Mouse (Mus musculus): ENCODE measurements around the gene Akap8l. TPM values are rescaled to one million over a fixed set of nuclear protein-coding genes. Genes with fewer than 3 reads are reported as not detected.

Akap8l gene
- polyA plus RNA-seq, 1 experiment from 2014 or later: 140 TPM

DNA sequence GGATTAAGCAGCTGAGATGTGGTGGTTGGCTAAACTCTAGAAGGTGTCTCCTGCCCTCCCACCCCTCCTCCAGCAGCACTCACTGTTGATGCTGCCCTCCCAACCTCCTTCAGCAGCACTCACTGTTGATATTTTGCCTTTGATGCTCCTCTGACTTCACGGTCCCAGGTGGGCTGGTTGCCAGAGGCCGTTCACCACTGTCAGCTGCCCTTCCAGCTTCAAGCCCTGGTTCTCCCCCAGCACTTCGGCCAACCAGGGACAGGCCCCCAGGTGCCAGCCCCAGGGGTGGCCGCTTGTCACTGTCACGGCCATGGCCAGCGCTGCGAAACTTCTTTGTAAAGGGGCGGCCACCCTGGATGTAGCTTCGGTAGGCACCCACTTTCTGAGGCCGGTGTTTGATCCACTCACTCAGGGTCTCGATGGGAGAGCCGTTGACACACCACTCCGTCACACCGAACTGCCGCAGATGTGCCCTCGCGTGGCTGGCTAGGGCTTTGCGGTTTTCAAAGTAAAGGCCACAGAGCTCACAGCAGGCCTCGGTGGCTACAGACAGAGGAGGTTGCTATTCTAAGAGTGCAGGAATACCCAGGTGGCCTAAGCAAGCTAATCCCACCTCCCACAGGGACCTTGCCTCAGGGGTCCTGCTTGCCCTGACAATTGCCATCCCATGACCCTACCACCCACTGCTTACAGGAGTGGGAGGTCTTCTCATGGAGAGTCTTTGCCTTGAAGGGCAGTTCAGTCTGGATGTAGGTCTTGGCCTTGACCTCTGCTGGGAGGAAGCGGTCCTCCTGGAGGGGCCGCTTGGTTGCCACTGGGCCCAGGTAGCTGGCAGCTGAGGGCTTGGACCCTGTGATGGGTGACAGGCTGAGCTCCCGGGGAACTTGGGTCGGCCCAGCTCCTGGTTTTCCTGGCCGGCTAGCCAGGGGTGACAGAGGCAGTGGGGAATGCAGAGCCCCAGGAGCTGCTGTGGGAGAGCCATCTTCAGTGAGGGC is 6.7 kb upstream of the Akap8l start:
- H3K9me3 ChIP-seq: no peaks in the 10 kb centered on the region
- peaks cover 15% of the 10 kb centered on the region for H3K4me1 ChIP-seq
- H3K9ac ChIP-seq (replicated peaks): no peak overlapping the region
- no peaks in the 10 kb centered on the region for H3K27me3 ChIP-seq
- no peak overlapping the region for H3K4me2 ChIP-seq (replicated peaks)
- ATAC-seq (replicated peaks): no peak
- H3K36me3 ChIP-seq: peaks cover 87% of the 10 kb centered on the region
- 87% methylated on average over 24 of the region's 24 CpGs for WGBS
- no peak overlapping the region for H3K27ac ChIP-seq (replicated peaks)
- H3K4me3 ChIP-seq: no peak overlapping the region

DNA sequence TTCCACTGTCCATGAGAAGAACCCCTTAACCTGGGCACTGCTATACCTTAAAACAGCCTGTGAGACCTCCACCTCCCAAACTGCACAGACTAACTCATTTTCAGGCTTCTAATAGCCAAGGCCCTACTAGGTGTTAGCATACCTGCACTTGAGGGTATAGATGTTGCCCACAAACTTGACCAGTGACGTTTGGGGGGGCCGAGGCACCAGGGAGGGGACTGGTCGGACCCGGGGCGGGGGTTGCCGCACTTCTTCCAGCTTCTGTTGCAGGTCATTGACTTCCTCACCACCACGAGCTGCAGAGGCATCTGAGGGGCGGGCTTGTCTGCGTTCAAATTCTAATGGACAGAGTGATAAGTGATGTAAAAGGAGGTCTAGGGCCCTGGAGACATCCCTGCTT is 5.9 kb upstream of the Akap8l start:
- Histone ChIP-seq H3K9me3 (no peaks in the 10 kb centered on the region), H3K9ac (replicated peaks) (no peak overlapping the region), H3K36me3 (peaks cover 81% of the 10 kb centered on the region), H3K4me2 (replicated peaks) (no peak overlapping the region), H3K27ac (replicated peaks) (no peak overlapping the region), H3K4me3 (no peak overlapping the region), H3K27me3 (no peaks in the 10 kb centered on the region), H3K4me1 (peaks cover 13% of the 10 kb centered on the region)
- WGBS: 91% methylated on average over 9 of the region's 9 CpGs
- no peak for ATAC-seq (replicated peaks)

DNA sequence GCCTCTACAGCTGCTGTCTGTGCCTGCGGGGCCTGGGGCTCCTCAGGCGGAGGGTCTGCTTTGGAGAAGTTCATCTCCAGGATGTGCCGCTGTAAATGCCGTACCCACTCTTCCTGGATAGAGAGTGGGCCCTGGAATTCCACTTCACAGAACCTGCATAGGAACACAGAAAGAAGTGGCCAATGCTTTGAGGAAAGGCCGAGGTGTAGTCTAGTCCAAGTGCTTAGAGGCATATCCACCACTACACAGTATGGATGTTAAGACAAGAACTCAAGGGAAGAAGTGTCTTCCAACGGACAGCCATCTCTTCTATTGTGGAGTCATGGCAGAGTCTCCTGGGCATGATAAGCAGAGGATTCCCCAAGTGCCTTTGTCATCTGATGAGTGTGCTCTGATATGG is 4.6 kb upstream of the Akap8l start:
- ATAC-seq (replicated peaks): no peak
- H3K4me2 ChIP-seq (replicated peaks): no peak overlapping the region
- H3K36me3 ChIP-seq: peaks cover 68% of the 10 kb centered on the region
- H3K9me3 ChIP-seq: no peaks in the 10 kb centered on the region
- 0 out of 2 replicates have a peak overlapping the region, but pooled peaks have one; percentile 55 for H3K27ac ChIP-seq (replicated peaks)
- H3K4me3 ChIP-seq: no peak overlapping the region
- 95% methylated on average over 6 of the region's 6 CpGs for WGBS
- no peaks in the 10 kb centered on the region for H3K27me3 ChIP-seq
- peaks cover 16% of the 10 kb centered on the region for H3K4me1 ChIP-seq
- no peak overlapping the region for H3K9ac ChIP-seq (replicated peaks)

DNA sequence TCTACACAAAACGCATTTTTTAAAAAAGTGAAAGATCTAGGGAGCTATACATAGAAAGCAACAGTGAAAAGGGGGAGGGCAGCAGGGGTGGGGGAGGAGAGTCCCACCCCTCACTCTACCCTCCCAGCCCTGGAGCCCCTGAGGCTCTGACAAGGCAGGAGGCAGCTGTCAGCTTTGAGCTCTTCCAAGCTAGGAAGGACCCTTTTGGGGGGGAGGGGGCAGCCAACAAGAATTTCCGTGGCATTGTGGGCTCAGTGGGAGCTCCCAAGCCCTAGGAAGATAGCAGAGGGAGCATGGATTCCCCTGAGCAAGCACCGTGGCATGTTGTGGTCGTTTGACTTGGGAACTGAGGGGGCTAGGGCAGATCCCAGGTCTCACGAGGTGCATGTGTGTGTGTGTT is 3.8 kb upstream of the Akap8l start:
- peak overlapping the region; percentile 55 for H3K27ac ChIP-seq (replicated peaks)
- no peak overlapping the region for H3K4me3 ChIP-seq
- 58% methylated on average over 5 of the region's 5 CpGs for whole genome bisulfite sequencing
- H3K27me3 ChIP-seq: no peaks in the 10 kb centered on the region
- H3K4me2 ChIP-seq (replicated peaks): no peak overlapping the region
- H3K9me3 ChIP-seq: no peaks in the 10 kb centered on the region
- H3K4me1 ChIP-seq: peaks cover 24% of the 10 kb centered on the region
- no peak overlapping the region for H3K9ac ChIP-seq (replicated peaks)
- H3K36me3 ChIP-seq: peaks cover 60% of the 10 kb centered on the region
- no peak for ATAC-seq (replicated peaks)

DNA sequence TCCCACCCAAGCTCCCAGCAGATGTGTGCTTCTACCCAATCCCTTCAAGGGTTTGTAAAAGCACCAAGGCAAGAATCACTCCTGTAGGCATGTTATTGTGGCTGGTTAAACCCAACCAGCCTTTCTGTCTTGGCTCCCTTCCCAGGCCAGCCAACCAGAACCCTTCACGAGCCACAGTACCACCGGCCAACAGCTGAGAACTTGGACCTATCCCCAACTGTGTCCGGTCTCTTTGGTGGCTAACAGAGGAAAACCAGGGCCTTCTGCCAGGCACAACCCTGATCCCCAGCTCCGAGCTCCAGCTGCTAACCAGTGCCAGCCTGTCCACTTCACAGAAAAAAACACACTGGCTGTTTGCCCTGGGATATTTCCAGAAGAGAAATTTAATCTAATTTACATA is 3.3 kb upstream of the Akap8l start:
- Histone ChIP-seq H3K27me3 (no peaks in the 10 kb centered on the region), H3K4me2 (replicated peaks) (no peak overlapping the region), H3K9me3 (no peaks in the 10 kb centered on the region), H3K4me3 (no peak overlapping the region), H3K9ac (replicated peaks) (no peak overlapping the region), H3K27ac (replicated peaks) (peak overlapping the region; percentile 55), H3K36me3 (peaks cover 55% of the 10 kb centered on the region), H3K4me1 (peaks cover 29% of the 10 kb centered on the region)
- no peak for ATAC-seq (replicated peaks)
- 42% methylated on average over 4 of the region's 4 CpGs for WGBS

DNA sequence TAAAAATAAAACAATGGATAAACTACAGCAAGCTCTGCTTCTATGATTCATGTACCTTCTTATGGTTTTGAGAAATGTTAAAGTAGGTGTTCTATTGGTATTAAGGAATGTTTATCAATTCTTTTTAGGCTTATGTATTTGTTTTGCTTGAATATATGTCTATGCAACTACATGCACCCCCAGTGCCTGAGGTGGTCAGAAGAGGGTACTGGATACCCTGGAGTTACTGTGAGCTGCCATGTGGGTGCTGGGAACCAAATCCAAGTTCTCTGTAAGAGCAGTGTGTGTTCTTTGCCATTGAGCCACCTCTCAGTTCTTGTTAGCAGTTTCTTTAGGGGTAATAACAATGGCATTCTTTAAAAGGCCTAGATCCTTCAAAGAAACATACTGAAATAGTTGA is 1.3 kb upstream of the Akap8l start:
- Histone ChIP-seq H3K27ac (replicated peaks) (no peak overlapping the region), H3K4me3 (no peak overlapping the region), H3K27me3 (no peaks in the 10 kb centered on the region), H3K4me1 (peaks cover 40% of the 10 kb centered on the region), H3K4me2 (replicated peaks) (no peak overlapping the region), H3K36me3 (peaks cover 35% of the 10 kb centered on the region), H3K9ac (replicated peaks) (no peak overlapping the region), H3K9me3 (no peaks in the 10 kb centered on the region)
- no peak for ATAC-seq (replicated peaks)

DNA sequence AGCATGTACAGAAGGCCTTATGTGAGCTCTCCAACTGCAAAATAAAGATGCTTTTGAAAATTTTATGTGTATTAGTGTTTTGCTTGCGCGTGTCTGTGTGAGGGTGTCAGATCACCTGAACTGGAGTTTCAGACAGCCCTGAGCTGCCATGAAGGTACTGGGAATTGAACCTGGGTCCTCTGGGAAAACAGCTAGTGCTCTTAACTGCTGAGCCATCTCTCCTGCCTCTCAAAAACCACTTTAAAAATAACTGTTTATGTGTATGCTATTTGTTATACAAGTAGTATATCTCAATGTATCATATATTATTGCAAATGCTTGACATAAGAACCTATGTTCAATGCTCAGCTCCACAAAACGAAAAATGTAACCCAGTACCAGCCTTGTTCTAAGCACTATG is 862 bp upstream of the Akap8l start:
- no peak for ATAC-seq (replicated peaks)
- Histone ChIP-seq H3K36me3 (peaks cover 31% of the 10 kb centered on the region), H3K27me3 (no peaks in the 10 kb centered on the region), H3K9ac (replicated peaks) (no peak overlapping the region), H3K4me3 (peak overlapping the region; percentile 90), H3K27ac (replicated peaks) (no peak overlapping the region), H3K4me1 (peaks cover 40% of the 10 kb centered on the region), H3K9me3 (no peaks in the 10 kb centered on the region), H3K4me2 (replicated peaks) (no peak overlapping the region; the same call in 1 of the 2 replicates)
- 80% methylated on average over 3 of the region's 3 CpGs for WGBS

DNA sequence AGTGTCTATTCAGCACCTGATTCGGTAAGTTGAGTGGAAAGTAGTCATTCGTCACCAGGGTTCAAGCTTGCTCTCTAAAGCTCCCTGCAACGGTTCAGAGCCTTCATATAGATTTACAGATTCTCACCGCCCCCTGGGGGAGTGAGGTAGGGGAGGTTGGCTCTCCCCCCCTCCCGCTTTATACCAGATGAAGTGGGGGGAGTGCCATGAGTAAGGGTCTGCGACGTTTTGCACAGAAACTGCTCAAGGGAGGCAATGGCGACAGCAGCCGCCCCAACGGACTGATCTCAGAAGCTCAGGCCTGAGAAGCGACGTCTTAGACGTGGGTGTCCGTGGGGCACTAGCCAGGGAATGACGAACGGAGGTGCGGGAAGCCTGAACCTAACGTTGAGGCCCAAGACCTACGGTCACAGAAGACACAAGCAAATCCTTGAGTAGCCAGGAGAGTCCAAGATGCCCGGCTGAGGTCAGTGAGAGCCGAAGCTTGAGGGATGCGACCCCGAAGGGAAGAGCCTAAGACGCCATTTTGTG is 491 bp downstream of the Akap8l start:
- peak overlapping the region; percentile 82 for H3K9ac ChIP-seq (replicated peaks)
- peaks cover 40% of the 10 kb centered on the region for H3K4me1 ChIP-seq
- no peak; the same call in 1 of the 2 replicates for ATAC-seq (replicated peaks)
- peaks cover 17% of the 10 kb centered on the region for H3K36me3 ChIP-seq
- H3K27ac ChIP-seq (replicated peaks): peak overlapping the region; percentile 81
- H3K4me3 ChIP-seq: peak overlapping the region; percentile 90
- no peaks in the 10 kb centered on the region for H3K9me3 ChIP-seq
- WGBS: under 1% methylated on average over 24 of the region's 24 CpGs
- H3K27me3 ChIP-seq: no peaks in the 10 kb centered on the region
- H3K4me2 ChIP-seq (replicated peaks): peak overlapping the region; percentile 79

DNA sequence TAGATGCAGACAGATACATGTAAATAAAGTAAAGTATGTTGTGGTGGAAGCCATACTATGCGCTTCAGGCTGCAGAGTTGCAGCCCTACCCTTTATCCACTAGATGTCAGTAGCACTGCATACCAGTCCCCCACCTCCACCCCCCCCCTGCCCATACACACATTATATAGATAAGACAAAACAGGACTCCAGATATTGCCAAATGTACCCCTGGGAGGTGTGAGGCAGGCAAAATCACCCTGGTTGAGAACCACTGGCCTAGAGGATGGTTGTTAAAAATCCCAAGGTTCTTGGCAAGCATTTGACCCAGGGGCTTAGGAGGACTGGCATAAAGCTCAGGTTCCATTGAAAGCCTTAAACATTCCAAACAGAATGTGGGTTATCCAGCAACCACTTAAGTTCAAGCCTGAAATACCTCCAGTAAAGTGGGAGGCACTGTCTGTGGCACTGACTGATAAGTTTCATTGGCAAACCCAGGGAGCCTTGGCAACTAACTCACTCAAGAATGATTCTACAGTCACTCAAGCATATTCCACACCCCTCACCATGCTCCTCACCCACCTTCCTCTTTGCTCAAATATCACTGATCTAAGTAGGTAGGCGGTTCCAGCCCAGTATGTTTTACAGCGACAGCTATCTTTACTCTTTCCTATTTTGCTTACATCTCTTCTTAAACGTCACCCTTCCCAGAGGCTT is 1.2 kb downstream of the Akap8l start:
- H3K9me3 ChIP-seq: no peaks in the 10 kb centered on the region
- ATAC-seq (replicated peaks): no peak
- H3K36me3 ChIP-seq: peaks cover 15% of the 10 kb centered on the region
- peak overlapping the region; percentile 79 for H3K4me2 ChIP-seq (replicated peaks)
- H3K27me3 ChIP-seq: no peaks in the 10 kb centered on the region
- peak overlapping the region; percentile 82 for H3K9ac ChIP-seq (replicated peaks)
- 13% methylated on average over 4 of the region's 4 CpGs for WGBS
- peak overlapping the region; percentile 81; the same call in 1 of the 2 replicates for H3K27ac ChIP-seq (replicated peaks)
- H3K4me1 ChIP-seq: peaks cover 35% of the 10 kb centered on the region
- H3K4me3 ChIP-seq: peak overlapping the region; percentile 90

DNA sequence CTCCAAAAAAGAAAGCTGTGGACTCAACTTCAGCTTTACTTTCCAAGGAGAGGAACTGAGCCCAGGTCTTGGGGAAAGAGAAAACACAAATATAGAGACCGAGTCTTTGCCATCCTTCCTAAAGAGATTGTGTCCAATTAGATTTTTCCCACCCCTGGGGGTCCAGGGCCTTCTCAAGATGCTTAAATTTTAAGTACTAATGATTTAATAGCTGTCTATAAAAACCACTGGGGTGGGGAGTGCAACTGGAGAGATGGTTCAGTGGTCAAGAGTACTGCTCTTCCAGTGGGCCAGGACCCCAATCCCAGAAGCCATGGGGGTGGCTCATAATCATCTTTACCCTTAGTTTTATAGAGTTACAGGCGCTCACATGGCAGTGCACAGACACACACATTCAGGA is 2.0 kb downstream of the Akap8l start:
- no peak for ATAC-seq (replicated peaks)
- 87% methylated on average over 2 of the region's 2 CpGs for WGBS
- Histone ChIP-seq H3K27me3 (no peaks in the 10 kb centered on the region), H3K4me2 (replicated peaks) (0 out of 2 replicates have a peak overlapping the region, but pooled peaks have one; percentile 2), H3K4me1 (peaks cover 28% of the 10 kb centered on the region), H3K4me3 (peak overlapping the region; percentile 90; the same call in 1 of the 2 replicates), H3K9me3 (no peaks in the 10 kb centered on the region), H3K36me3 (peaks cover 14% of the 10 kb centered on the region; the same call in 1 of the 2 replicates), H3K27ac (replicated peaks) (no peak overlapping the region), H3K9ac (replicated peaks) (no peak overlapping the region; the same call in 1 of the 2 replicates)

DNA sequence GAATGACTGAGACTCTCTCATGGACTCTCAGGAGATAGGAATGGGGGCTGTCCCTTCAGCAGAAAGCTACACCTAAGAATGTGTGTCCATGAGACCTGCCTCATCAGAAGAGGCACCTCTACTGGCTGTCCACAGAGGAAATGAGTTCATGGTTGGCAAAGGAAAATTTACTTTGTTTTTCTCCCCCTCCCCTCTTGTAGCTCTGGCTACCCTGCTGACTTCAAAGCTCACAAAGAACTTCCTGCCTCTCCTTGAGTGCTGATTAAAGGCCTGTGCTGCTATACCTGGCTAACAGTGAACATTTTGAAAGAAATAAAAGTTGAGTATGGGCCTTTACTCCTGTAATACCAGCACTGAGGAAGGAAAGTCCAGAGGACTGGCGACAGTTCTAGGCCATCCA is 9.3 kb downstream of the Akap8l start:
- WGBS: 93% methylated on average over 1 of the region's 1 CpGs
- Histone ChIP-seq H3K27ac (replicated peaks) (no peak overlapping the region), H3K27me3 (no peaks in the 10 kb centered on the region), H3K9ac (replicated peaks) (no peak overlapping the region), H3K4me2 (replicated peaks) (no peak overlapping the region), H3K36me3 (peaks cover 45% of the 10 kb centered on the region), H3K4me3 (no peak overlapping the region), H3K9me3 (no peaks in the 10 kb centered on the region), H3K4me1 (no peaks in the 10 kb centered on the region)
- no peak for ATAC-seq (replicated peaks)

DNA sequence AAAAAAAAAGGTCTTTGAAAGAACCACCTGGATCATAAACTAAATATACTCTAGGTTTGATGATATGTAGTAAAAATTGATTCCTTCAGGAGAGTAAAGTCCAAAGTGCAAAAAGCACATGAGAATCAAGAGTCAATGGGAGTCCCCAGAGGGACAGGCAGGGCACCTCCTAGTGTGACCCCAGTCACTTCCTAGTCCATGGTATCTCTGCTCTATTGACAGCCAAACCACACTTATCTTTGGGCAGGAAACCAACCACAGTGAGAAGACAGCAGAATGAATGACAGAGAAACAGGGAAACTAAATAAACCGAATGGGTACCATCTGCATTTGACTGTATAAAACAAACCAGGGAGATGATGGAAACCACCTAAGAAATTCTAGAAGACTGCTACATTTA is 10.3 kb downstream of the Akap8l start:
- WGBS: 83% methylated on average over 1 of the region's 1 CpGs
- ATAC-seq (replicated peaks): no peak
- peaks cover 54% of the 10 kb centered on the region for H3K36me3 ChIP-seq

More for the DNA sequence above, 10.3 kb downstream of the Akap8l start:
- Histone ChIP-seq H3K4me1 (no peaks in the 10 kb centered on the region), H3K4me3 (no peak overlapping the region), H3K9me3 (no peaks in the 10 kb centered on the region), H3K4me2 (replicated peaks) (no peak overlapping the region), H3K9ac (replicated peaks) (no peak overlapping the region), H3K27me3 (no peaks in the 10 kb centered on the region), H3K27ac (replicated peaks) (no peak overlapping the region)

Measured in forebrain, embryonic 15.5 days (tissue).